Mouse (Mus musculus): ENCODE data around the gene C8g.

Gene C8g

DNA sequence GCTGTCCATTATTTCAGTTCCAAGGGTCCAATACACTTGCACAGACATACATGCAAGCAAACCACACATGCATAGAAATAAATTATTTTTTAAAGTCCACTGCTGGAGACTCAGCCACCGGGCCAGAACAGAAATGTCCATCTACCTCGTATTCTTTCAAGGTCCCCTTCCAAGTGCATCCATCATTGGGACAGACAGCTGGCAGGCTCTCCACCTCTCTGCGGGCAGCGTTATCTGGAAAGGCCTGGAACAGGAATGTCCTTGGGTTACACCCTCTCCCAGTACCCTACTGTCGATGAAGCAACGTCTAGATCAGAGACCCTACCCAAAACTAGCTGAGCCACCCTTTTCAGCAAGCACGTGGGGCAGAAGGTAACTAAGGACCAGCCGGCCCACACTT is 35.0 kb upstream of the C8g start:
- Histone ChIP-seq H3K36me3 (ENCODE audit: insufficient read depth, low read length) (peaks cover 55% of the 10 kb centered on the region), H3K27me3 (ENCODE audit: insufficient read depth, low read length) (no peaks in the 10 kb centered on the region), H3K4me3 (replicated peaks; ENCODE audit: low read length) (no peak overlapping the region), H3K4me1 (replicated peaks; ENCODE audit: low read depth, low read length) (peaks cover 7% of the 10 kb centered on the region), H3K9me3 (ENCODE audit: low read length) (no peaks in the 10 kb centered on the region)
- TF ChIP-seq POU5F1 (IDR thresholded peaks at IDR 0.05; ENCODE audit: borderline replicate concordance, low read length) (no peak), NANOG (IDR thresholded peaks at IDR 0.05; ENCODE audit: borderline replicate concordance, low read length) (no peak), CTCF (conservative IDR thresholded peaks at IDR 0.05; ENCODE audit: low read length) (no peak)

DNA sequence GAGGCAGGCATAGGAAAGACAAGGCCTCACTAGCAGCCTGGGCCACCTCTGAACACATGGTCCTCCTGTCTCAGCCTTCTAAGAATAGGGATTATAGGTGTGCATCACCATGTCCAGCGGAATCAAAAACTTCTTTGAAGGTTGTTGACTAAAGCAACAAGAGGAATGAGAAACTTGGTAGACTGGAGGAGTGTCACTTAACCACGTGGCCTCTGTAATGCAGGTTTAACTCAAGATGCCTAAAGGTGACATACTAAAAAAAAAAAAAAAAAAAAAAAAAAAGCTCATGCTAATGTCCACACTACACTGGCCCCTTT is 33.3 kb upstream of the C8g start:
- Histone ChIP-seq H3K4me1 (replicated peaks; ENCODE audit: low read depth, low read length) (0 out of 2 replicates have a peak, but pooled peaks cover 3% of the 10 kb centered on the region), H3K27me3 (ENCODE audit: insufficient read depth, low read length) (no peaks in the 10 kb centered on the region)
- TF ChIP-seq CTCF (conservative IDR thresholded peaks at IDR 0.05; ENCODE audit: low read length) = no peak
- TF ChIP-seq NANOG (IDR thresholded peaks at IDR 0.05; ENCODE audit: borderline replicate concordance, low read length) = no peak
- TF ChIP-seq POU5F1 (IDR thresholded peaks at IDR 0.05; ENCODE audit: borderline replicate concordance, low read length) = no peak

GRCm38 (mm10) chr2:25534178-25534865 is 32.8 kb upstream of the C8g start:
- no peaks in the 10 kb centered on the region for H3K27me3 ChIP-seq (ENCODE audit: insufficient read depth, low read length)
- peaks cover 75% of the 10 kb centered on the region for H3K36me3 ChIP-seq (ENCODE audit: insufficient read depth, low read length)
- no peak for TF ChIP-seq NANOG (IDR thresholded peaks at IDR 0.05; ENCODE audit: borderline replicate concordance, low read length)
- H3K4me1 ChIP-seq (replicated peaks; ENCODE audit: low read depth, low read length) = 0 out of 2 replicates have a peak, but pooled peaks cover 3% of the 10 kb centered on the region
- H3K4me3 ChIP-seq (replicated peaks; ENCODE audit: low read length) = no peak overlapping the region
- no peaks in the 10 kb centered on the region for H3K9me3 ChIP-seq (ENCODE audit: low read length)

More for the DNA sequence above, 33.3 kb upstream of the C8g start:
- peaks cover 70% of the 10 kb centered on the region for H3K36me3 ChIP-seq (ENCODE audit: insufficient read depth, low read length)
- H3K4me3 ChIP-seq (replicated peaks; ENCODE audit: low read length) = no peak overlapping the region
- no peaks in the 10 kb centered on the region for H3K9me3 ChIP-seq (ENCODE audit: low read length)

GRCm38 (mm10) chr2:25533707-25534106 is 32.2 kb upstream of the C8g start:
- H3K9me3 ChIP-seq (ENCODE audit: low read length) = no peaks in the 10 kb centered on the region
- TF ChIP-seq POU5F1 (IDR thresholded peaks at IDR 0.05; ENCODE audit: borderline replicate concordance, low read length) = no peak
- no peaks in the 10 kb centered on the region for H3K27me3 ChIP-seq (ENCODE audit: insufficient read depth, low read length)
- peaks cover 76% of the 10 kb centered on the region for H3K36me3 ChIP-seq (ENCODE audit: insufficient read depth, low read length)
- 0 out of 2 replicates have a peak, but pooled peaks cover 2% of the 10 kb centered on the region for H3K4me1 ChIP-seq (replicated peaks; ENCODE audit: low read depth, low read length)
- H3K4me3 ChIP-seq (replicated peaks; ENCODE audit: low read length) = no peak overlapping the region

DNA sequence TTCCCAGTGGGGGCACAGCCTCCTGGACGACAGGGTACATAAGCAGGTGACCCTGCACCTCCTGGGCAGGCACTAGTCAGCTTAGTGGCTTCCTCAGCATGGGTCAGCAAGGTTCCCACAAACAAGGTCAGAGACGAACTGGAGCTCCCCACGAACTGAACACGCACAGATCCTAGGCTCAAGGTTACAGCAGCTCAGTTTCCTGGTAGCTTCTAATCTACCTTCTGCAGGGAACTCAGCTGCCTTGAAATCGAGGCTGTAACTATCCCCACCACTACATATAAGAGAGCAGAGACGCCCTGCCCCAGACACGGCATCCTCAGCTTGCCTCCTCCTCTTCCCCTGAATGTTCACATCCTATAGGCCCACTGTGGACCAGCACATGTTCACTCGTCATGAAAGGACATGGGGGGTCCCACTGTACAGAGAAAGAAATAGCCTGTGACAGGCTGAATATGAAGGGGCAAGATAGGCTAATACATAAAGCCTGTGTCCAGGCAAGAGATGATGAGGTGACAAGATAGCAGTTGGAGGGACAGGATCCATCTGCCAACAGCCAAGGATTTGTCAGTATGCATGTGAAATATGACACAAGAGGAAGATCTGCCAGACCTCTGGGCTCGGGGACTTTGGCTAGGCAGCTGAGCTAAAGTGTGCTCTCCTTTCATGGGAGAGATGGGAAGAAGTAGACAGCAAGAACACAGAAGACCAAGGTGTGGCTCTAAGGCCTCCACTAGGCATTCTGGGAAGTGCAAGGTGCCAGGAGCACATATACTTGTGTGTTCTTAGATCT is 25.2 kb upstream of the C8g start:
- no peak overlapping the region for H3K4me3 ChIP-seq (replicated peaks; ENCODE audit: low read length)
- H3K9me3 ChIP-seq (ENCODE audit: low read length) = no peaks in the 10 kb centered on the region
- peaks cover 92% of the 10 kb centered on the region for H3K36me3 ChIP-seq (ENCODE audit: insufficient read depth, low read length)
- H3K4me1 ChIP-seq (replicated peaks; ENCODE audit: low read depth, low read length) = no peaks in the 10 kb centered on the region
- TF ChIP-seq CTCF (conservative IDR thresholded peaks at IDR 0.05; ENCODE audit: low read length) (no peak), POU5F1 (IDR thresholded peaks at IDR 0.05; ENCODE audit: borderline replicate concordance, low read length) (no peak), NANOG (IDR thresholded peaks at IDR 0.05; ENCODE audit: borderline replicate concordance, low read length) (no peak)
- no peaks in the 10 kb centered on the region for H3K27me3 ChIP-seq (ENCODE audit: insufficient read depth, low read length)

DNA sequence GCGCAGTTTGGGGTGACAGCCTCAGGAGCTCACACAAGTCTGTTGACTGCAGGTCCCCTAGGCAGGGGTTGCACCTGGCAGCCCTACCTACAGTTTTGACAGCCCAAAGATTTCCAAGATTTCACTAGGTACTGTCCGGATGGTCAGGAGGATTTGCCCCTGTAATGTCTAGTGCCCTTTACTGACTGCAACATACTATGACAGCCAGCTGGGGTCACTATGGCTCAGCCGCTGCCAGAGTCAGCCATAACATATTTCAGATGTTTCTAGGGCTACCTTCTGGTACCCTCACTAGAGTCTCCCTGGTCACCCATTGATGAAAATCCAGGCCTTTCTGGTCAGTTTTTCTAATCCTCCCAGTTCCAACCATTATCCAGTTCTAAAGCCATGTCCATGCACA is 8.4 kb upstream of the C8g start:
- Histone ChIP-seq H3K36me3 (ENCODE audit: insufficient read depth, low read length) (peaks cover 8% of the 10 kb centered on the region), H3K9me3 (ENCODE audit: low read length) (no peaks in the 10 kb centered on the region), H3K4me1 (replicated peaks; ENCODE audit: low read depth, low read length) (peaks cover under 1% of the 10 kb centered on the region; the same call in 1 of the 2 replicates), H3K4me3 (replicated peaks; ENCODE audit: low read length) (no peak overlapping the region), H3K27me3 (ENCODE audit: insufficient read depth, low read length) (no peaks in the 10 kb centered on the region)
- TF ChIP-seq POU5F1 (IDR thresholded peaks at IDR 0.05; ENCODE audit: borderline replicate concordance, low read length) = no peak
- TF ChIP-seq CTCF (conservative IDR thresholded peaks at IDR 0.05; ENCODE audit: low read length) = no peak
- no peak for TF ChIP-seq NANOG (IDR thresholded peaks at IDR 0.05; ENCODE audit: borderline replicate concordance, low read length)

DNA sequence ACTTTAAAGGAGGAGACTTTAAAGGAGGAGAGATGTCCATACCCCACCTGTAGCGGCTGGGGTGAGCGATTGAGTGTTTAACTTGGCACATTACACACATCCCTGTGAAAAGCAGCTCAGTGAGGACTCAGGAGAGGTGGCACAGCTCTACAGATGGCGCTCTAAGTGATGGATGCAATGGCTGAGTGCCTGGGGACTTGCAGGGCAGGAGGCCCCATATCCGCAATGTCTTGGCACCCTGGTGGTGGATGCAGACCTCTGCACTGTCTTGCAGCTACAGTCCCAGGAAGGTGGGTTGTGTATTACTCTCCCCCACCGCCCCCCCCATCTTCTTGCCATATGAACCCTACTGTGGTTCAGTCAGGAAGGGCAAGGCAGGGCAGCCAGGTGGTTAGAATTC is 5.4 kb upstream of the C8g start:
- Histone ChIP-seq H3K27me3 (ENCODE audit: insufficient read depth, low read length) (no peaks in the 10 kb centered on the region), H3K9me3 (ENCODE audit: low read length) (no peaks in the 10 kb centered on the region), H3K36me3 (ENCODE audit: insufficient read depth, low read length) (peaks cover 31% of the 10 kb centered on the region), H3K4me1 (replicated peaks; ENCODE audit: low read depth, low read length) (peaks cover 25% of the 10 kb centered on the region), H3K4me3 (replicated peaks; ENCODE audit: low read length) (no peak overlapping the region)
- TF ChIP-seq CTCF (conservative IDR thresholded peaks at IDR 0.05; ENCODE audit: low read length) (peak; percentile 19; the same call in 1 of the 2 replicates), POU5F1 (IDR thresholded peaks at IDR 0.05; ENCODE audit: borderline replicate concordance, low read length) (no peak)

DNA sequence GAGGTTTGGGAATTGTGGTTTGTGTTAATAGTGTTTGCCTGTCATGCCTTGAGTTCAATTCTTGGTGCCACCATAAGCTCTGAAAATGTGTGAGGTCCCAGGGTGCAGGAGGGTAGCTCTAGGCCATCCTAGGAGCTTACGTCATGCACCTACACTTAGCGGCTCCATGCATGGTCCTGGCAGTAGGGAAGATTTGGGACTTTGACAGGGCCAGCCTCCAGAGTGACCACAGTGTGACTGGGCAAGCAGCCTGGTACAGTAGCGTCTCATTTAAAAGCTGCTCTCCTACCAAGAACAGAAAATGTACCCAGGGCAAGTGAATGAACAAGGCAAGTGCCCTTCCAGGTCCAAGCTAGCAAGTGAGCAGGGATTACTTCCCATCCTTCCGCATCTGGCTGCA is 4.3 kb upstream of the C8g start:
- TF ChIP-seq POU5F1 (IDR thresholded peaks at IDR 0.05; ENCODE audit: borderline replicate concordance, low read length) (no peak), CTCF (conservative IDR thresholded peaks at IDR 0.05; ENCODE audit: low read length) (no peak), NANOG (IDR thresholded peaks at IDR 0.05; ENCODE audit: borderline replicate concordance, low read length) (no peak)
- peaks cover 35% of the 10 kb centered on the region for H3K4me1 ChIP-seq (replicated peaks; ENCODE audit: low read depth, low read length)
- peaks cover 31% of the 10 kb centered on the region for H3K36me3 ChIP-seq (ENCODE audit: insufficient read depth, low read length)
- no peaks in the 10 kb centered on the region for H3K27me3 ChIP-seq (ENCODE audit: insufficient read depth, low read length)
- H3K9me3 ChIP-seq (ENCODE audit: low read length) = no peaks in the 10 kb centered on the region
- H3K4me3 ChIP-seq (replicated peaks; ENCODE audit: low read length) = no peak overlapping the region

DNA sequence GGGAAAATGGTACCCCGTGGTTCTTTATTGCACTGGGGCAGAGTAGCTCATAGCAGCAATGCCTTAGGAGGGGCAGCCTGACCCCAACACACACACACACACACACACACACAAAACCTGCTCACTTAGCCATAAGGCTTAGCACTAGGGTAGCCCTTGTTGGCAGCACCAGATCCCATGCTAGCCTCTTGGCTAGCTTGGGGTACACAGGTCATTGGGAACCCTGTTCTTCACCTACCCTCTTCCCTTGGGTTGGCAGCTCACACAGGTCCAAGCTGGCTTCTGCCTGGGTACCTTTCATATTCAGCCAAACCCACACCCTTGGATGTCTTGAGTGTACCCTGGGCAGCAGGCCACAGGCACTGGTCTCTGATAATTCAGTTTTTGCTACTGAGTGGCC is 3.5 kb upstream of the C8g start:
- peaks cover 31% of the 10 kb centered on the region for H3K36me3 ChIP-seq (ENCODE audit: insufficient read depth, low read length)
- no peaks in the 10 kb centered on the region for H3K9me3 ChIP-seq (ENCODE audit: low read length)
- H3K4me3 ChIP-seq (replicated peaks; ENCODE audit: low read length) = no peak overlapping the region
- no peaks in the 10 kb centered on the region for H3K27me3 ChIP-seq (ENCODE audit: insufficient read depth, low read length)
- TF ChIP-seq NANOG (IDR thresholded peaks at IDR 0.05; ENCODE audit: borderline replicate concordance, low read length) = no peak
- TF ChIP-seq POU5F1 (IDR thresholded peaks at IDR 0.05; ENCODE audit: borderline replicate concordance, low read length) = no peak
- no peak for TF ChIP-seq CTCF (conservative IDR thresholded peaks at IDR 0.05; ENCODE audit: low read length)
- H3K4me1 ChIP-seq (replicated peaks; ENCODE audit: low read depth, low read length) = peaks cover 39% of the 10 kb centered on the region
